ENCODE assay signal across 15 mouse cellular contexts in genomic region chr10:17200524-17201426, GRCm38 (mm10).
DNase-seq lines count a peak whose midpoint lies in the region; ATAC-seq and TF ChIP-seq lines count a peak whose summit lies in the region.
"Had no signal": no experiment of that assay in that cellular context is flagged by ENCODE, and none has a peak within 500 bp of the region (broad histone marks: within the 10 kb centered on the region; RNA-seq: fewer than 3 reads in every experiment).

No protein-coding gene starts in this region.

- ATAC-seq in liver, embryonic 11.5 days (replicated peaks; ENCODE audit: low FRiP score) = no peak
- ATAC-seq: forebrain, postnatal 0 days had no signal

- no peak overlapping the region for H3K9ac ChIP-seq in liver, adult 2 months (ENCODE audit: low read depth, low read length)
- H3K9ac ChIP-seq in liver, embryonic 11.5 days (ENCODE audit: low read depth, low read length) = no peak overlapping the region
- H3K9ac ChIP-seq: embryonic facial prominence, embryonic 15.5 days; forebrain, postnatal 0 days; lung, embryonic 15.5 days had no signal

- no peaks in the 10 kb centered on the region for H3K4me1 ChIP-seq in liver, adult 2 months (ENCODE audit: control insufficient read depth, insufficient read depth, low read length)
- no peaks in the 10 kb centered on the region for H3K4me1 ChIP-seq in liver, embryonic 11.5 days (replicated peaks; ENCODE audit: control insufficient read depth, insufficient read depth, low read length)
- H3K4me1 ChIP-seq in bone marrow, adult 2 months (ENCODE audit: control insufficient read depth, insufficient read depth, low read length) = peaks cover 5% of the 10 kb centered on the region
- peaks cover 22% of the 10 kb centered on the region for H3K4me1 ChIP-seq in embryonic facial prominence, embryonic 10.5 days
- H3K4me1 ChIP-seq: embryonic facial prominence, embryonic 15.5 days; lung, embryonic 15.5 days had no signal

- no peak overlapping the region for H3K4me2 ChIP-seq in liver, embryonic 11.5 days
- H3K4me2 ChIP-seq: embryonic facial prominence, embryonic 15.5 days; lung, embryonic 15.5 days had no signal

- H3K9me3 ChIP-seq in liver, embryonic 11.5 days (ENCODE audit: control insufficient read depth, low read length) = no peaks in the 10 kb centered on the region
- H3K9me3 ChIP-seq in embryonic facial prominence, embryonic 10.5 days = no peaks in the 10 kb centered on the region
- H3K9me3 ChIP-seq: embryonic facial prominence, embryonic 15.5 days; hindbrain, embryonic 10.5 days; lung, embryonic 15.5 days had no signal

- no peak for TF ChIP-seq CTCF in liver, adult 2 months (IDR thresholded peaks at IDR 0.05; ENCODE audit: low read depth, low read length)
- TF ChIP-seq CTCF in bone marrow, adult 2 months (IDR thresholded peaks at IDR 0.05; ENCODE audit: control insufficient read depth, insufficient read depth, low read length) = no peak

- H3K79me2 ChIP-seq in liver, adult 2 months (ENCODE audit: control insufficient read depth, insufficient read depth, low read length) = no peaks in the 10 kb centered on the region
- no peaks in the 10 kb centered on the region for H3K79me2 ChIP-seq in macrophage (ENCODE audit: inconsistent target)

- H3K4me3 ChIP-seq in liver, adult 2 months (ENCODE audit: insufficient read depth, low read depth, low read length) = no peak overlapping the region
- no peak overlapping the region for H3K4me3 ChIP-seq in liver, embryonic 11.5 days (ENCODE audit: low read depth, low read length)
- no peak overlapping the region for H3K4me3 ChIP-seq in bone marrow, adult 2 months (replicated peaks; ENCODE audit: control insufficient read depth, low read depth, low read length)
- no peak overlapping the region; the same call in 1 of the 2 replicates for H3K4me3 ChIP-seq in macrophage (ENCODE audit: inconsistent target)
- no peak overlapping the region for H3K4me3 ChIP-seq in embryonic facial prominence, embryonic 10.5 days
- H3K4me3 ChIP-seq: embryonic facial prominence, embryonic 15.5 days; hindbrain, embryonic 10.5 days; layer of hippocampus, adult 2 months; lung, embryonic 15.5 days had no signal

- no peak for TF ChIP-seq POLR2A in liver, adult 2 months (IDR thresholded peaks at IDR 0.05; ENCODE audit: extremely low read depth, insufficient read depth, low read length)
- TF ChIP-seq POLR2A in bone marrow, adult 2 months (IDR thresholded peaks at IDR 0.05; ENCODE audit: borderline replicate concordance, control insufficient read depth, low read depth, low read length) = no peak

- H3K27ac ChIP-seq in liver, adult 2 months (replicated peaks; ENCODE audit: insufficient read depth, low read depth, low read length) = no peak overlapping the region; the same call in 1 of the 2 replicates
- H3K27ac ChIP-seq in liver, embryonic 11.5 days (ENCODE audit: low read depth, low read length) = no peak overlapping the region
- H3K27ac ChIP-seq in bone marrow, adult 2 months (ENCODE audit: control insufficient read depth, insufficient read depth, low read depth, low read length, poor library complexity) = peak overlapping the region; percentile 82
- peak overlapping the region; percentile 91 for H3K27ac ChIP-seq in macrophage
- no peak overlapping the region for H3K27ac ChIP-seq in embryonic facial prominence, embryonic 10.5 days (replicated peaks)
- H3K27ac ChIP-seq: embryonic facial prominence, embryonic 15.5 days; lung, embryonic 15.5 days had no signal

- H3K36me3 ChIP-seq in liver, adult 2 months (ENCODE audit: control insufficient read depth, insufficient read depth, low read length) = no peaks in the 10 kb centered on the region
- H3K36me3 ChIP-seq in liver, embryonic 11.5 days (ENCODE audit: control insufficient read depth, insufficient read depth, low read length) = no peaks in the 10 kb centered on the region
- H3K36me3 ChIP-seq in macrophage (ENCODE audit: inconsistent target) = no peaks in the 10 kb centered on the region
- H3K36me3 ChIP-seq in embryonic facial prominence, embryonic 10.5 days (replicated peaks) = no peaks in the 10 kb centered on the region
- H3K36me3 ChIP-seq: embryonic facial prominence, embryonic 15.5 days; hindbrain, embryonic 10.5 days; lung, embryonic 15.5 days had no signal

- H3K27me3 ChIP-seq in liver, adult 2 months (ENCODE audit: control insufficient read depth, insufficient read depth, low read length) = no peaks in the 10 kb centered on the region
- no peaks in the 10 kb centered on the region for H3K27me3 ChIP-seq in liver, embryonic 11.5 days (replicated peaks; ENCODE audit: control insufficient read depth, insufficient read depth, low read length)
- H3K27me3 ChIP-seq in embryonic facial prominence, embryonic 10.5 days (replicated peaks; ENCODE audit: low read depth, poor library complexity, severe bottlenecking) = no peaks in the 10 kb centered on the region
- H3K27me3 ChIP-seq: embryonic facial prominence, embryonic 15.5 days; lung, embryonic 15.5 days had no signal

- DNase-seq in liver, adult 2 months (ENCODE audit: extremely low read depth, low read depth, low spot score) = peak; percentile 12
- DNase-seq in liver, embryonic 11.5 days (ENCODE audit: low spot score) = no peak
- peak; percentile 78 for DNase-seq in 416B (ENCODE audit: low read depth)
- DNase-seq in layer of hippocampus, adult 18-20 months (ENCODE audit: low spot score in 2 of 2) = no peak
- DNase-seq in embryonic facial prominence, embryonic 10.5 days (ENCODE audit: low spot score) = no peak
- no peak for DNase-seq in urinary bladder, postnatal 14 days (ENCODE audit: low spot score)
- DNase-seq: cerebellum, adult 9-11 months; forebrain, postnatal 0 days; kidney, adult 18-20 months had no signal

- 84% methylated on average over 8 of the region's 8 CpGs for WGBS in liver, adult 2 months
- WGBS in liver, embryonic 11.5 days = 58% methylated on average over 8 of the region's 8 CpGs
- 37% methylated on average over 8 of the region's 8 CpGs for WGBS in bone marrow, adult 2 months
- WGBS in macrophage (ENCODE audit: missing documents) = 45% methylated on average over 8 of the region's 8 CpGs
- WGBS in embryonic facial prominence, embryonic 10.5 days = 82% methylated on average over 8 of the region's 8 CpGs

Comparison
In these comparisons a context has a peak if more than half of its experiments do, and no peak if none do; other contexts are left out.
1. DNase-seq: peak in liver, adult 2 months (single experiment) and 416B (single experiment); none in liver, embryonic 11.5 days (single experiment), layer of hippocampus, adult 18-20 months (0 of 2), embryonic facial prominence, embryonic 10.5 days (single experiment) and urinary bladder, postnatal 14 days (single experiment).
2. H3K27ac ChIP-seq: peak in bone marrow, adult 2 months (single experiment) and macrophage (single experiment); none in liver, adult 2 months (single experiment), liver, embryonic 11.5 days (single experiment) and embryonic facial prominence, embryonic 10.5 days (single experiment).